Mouse (Mus musculus) v-Abl transformed pro-B cells (cell line): ENCODE data around the gene Antxr2.

ENCODE experiments used
- in situ Hi-C, 2 experiments: fragments of 400-800 bp; cut with MboI; formaldehyde crosslinking; loops; one replicate each; pipeline ENCODE4 v1.15.1; 2025; ENCODE audit not compliant: unreplicated experiment in 2 of 2

Gene Antxr2

GRCm38 (mm10) chr5:97947261-97947660 lies 83.6 kb downstream of the Antxr2 start:
- in situ Hi-C loops, result loop anchor here (10.0 kb wide), 3 partner anchors 238 to 822 kb away; partner anchors contain the start of gene Cfap299 (in 1 of the 2)

GRCm38 (mm10) chr5:97946236-97946635 lies 84.6 kb downstream of the Antxr2 start:
- in situ Hi-C loops, result loop anchor here (10.0 kb wide), 3 partner anchors 239 to 821 kb away; partner anchors contain the start of gene Cfap299 (in 1 of the 2)

DNA sequence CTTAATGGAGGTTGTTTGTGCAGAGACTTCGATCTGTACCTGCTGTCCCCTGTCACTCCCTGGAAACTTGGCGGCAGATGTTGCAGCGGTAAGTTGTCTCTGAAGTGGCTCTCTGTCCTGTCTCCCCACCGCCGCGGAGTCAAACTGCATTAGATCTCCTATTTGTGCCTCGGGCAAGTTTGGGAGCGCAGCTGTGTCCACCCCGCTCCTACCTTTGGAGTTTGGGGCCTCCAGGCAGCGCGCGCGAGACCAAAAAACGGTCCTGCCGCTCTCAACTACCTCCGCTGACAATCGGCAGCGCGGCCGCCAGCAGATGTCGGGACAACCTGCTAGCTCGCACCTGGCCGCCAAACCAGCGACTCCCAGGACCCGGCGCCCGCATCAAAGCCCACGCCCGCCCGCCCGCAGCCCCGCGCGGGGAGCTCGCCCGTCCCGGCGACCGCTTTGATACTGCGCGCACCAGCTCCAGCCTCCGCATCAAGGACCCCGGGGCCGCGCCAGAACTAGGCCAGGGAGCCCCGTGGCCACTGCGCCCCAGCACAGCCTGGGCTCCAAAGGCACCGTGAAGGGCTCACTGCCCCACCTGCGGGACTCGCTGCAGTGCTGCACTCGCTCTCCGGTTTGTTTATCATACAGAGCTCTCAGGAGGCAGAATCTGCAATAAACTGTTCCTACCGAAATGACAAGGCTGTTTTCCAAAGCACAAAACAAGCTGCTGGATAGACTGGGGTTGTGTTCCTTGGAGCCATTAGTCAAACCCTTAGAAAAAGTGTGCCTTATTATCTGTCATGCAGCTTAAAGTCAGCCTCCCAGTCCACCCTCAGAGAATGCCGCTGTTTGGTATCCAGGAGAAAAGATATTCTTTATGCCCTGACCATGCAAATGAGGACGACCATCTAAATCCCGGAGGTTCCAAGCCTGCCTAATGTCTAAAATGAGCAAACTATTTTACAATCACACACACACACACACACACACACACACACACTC lies 95.4 kb downstream of the Antxr2 start:
- in situ Hi-C loops, result no loop called here

- in situ Hi-C loops, result no loop called here
These were observed 113.2 kb downstream of the Antxr2 start for GRCm38 (mm10) chr5:97917654-97918053.

DNA sequence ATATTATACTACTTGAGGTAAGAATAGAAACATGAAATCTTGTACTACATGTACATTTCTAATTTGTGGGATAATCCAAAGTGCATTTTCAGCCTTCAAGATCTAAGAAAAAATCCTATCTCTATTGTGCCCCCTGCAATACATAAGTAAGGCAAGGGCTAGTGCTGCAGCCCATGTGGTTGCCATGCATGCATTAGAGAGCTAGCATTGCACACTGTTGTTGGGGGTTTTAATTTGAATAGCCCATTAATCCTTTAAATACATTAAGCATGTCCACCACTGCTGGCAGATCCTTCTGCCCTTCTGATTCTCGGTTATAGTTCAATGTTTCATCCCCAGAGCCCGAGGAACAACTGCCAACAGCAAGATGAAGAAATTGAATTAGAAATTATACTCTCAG lies 116.0 kb downstream of the Antxr2 start:
- in situ Hi-C loops, result no loop called here

DNA sequence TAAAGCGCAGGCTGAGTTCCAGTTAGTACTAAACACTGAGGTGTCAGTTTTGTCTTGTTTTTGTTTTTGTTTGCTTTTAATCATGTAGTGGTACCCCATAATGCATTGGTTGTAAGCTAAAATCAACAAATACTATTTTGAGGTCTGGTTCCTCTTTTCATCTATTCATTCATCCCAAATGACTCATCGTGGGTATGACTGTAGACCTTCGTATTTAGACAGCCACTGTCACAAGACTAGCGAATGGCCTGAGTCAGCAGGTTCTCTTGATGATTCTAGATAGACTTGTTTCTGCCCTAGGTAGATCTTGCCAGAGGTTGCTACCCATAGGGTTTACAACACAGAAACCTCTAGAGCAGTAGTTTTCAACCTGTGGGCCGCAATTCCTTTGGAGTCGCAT lies 116.9 kb downstream of the Antxr2 start:
- in situ Hi-C loops, result no loop called here

- in situ Hi-C loops, result no loop called here
These were observed 123.4 kb downstream of the Antxr2 start for GRCm38 (mm10) chr5:97907482-97907881.

DNA sequence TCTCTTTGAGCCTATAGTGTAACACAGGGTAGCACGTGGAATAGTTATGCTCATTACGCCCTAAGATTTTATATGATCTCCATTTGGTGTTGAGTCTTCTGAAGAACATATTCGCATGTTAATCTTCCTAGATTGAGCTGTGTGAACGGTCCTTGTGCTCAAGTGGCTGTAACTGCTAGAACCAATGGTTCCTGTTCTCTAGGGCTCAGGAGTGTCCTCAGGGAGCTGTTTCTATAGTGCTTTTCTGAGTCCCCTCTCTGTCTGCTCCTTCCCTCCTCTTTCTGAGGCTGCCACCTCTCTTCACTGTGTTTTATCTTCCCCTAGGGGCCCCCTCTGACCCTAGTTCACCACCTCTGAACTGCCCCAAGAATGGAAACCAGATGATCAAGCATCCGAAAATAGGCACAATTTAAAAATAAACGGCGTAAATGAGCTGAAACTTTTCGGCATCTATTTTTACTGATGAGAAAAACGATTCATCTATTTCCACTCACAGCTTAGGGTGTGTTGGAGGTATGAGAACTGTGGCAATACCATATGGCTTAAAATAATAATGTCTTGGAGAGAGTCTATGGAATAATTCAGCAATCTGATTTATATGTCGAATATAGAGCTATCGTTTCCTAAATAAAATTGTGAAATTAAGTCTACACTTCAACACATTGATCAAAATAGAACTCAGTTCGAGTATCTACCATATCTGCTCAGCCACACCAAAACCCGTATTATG lies 124.1 kb downstream of the Antxr2 start:
- in situ Hi-C loops, result no loop called here

GRCm38 (mm10) chr5:97905856-97906255 lies 125.0 kb downstream of the Antxr2 start:
- in situ Hi-C loops, result no loop called here

DNA sequence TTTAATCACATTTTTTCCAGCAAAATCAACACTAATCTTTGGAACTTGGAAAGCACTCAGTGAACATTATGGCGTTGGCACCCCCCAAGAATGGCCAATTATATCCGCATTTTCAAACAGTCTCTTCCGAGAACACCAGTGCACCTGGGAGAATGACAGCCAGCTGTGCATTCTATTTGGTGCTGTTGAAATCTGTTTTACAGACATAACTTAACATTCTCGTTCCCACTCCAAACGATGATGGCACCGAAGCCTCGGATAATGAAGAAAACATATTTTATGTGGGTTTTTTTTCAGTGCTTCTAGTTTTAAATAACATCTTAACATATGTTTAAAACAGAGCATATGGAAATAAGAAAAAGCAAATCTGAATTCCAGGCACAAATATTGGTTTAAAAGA lies 129.7 kb downstream of the Antxr2 start:
- in situ Hi-C loops, result no loop called here

DNA sequence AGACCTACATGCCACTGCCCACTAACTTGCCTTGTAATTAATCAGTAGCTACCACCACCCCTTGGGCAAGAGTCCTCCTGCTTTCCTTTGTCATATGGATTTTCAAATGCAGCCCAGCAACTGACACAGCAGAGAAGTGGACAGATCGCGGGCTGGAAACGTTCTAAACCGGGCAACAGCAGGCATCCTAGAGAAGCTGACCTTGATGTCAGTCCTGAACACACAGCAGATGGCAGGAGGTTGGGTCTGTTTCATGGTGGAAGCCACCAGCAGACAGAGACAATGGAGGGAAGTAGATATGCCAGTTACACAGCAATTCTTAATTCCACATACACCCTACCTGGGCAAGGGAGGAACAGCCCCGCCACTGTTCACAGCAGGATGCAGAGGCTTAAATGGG lies 131.5 kb downstream of the Antxr2 start:
- in situ Hi-C loops, result no loop called here

DNA sequence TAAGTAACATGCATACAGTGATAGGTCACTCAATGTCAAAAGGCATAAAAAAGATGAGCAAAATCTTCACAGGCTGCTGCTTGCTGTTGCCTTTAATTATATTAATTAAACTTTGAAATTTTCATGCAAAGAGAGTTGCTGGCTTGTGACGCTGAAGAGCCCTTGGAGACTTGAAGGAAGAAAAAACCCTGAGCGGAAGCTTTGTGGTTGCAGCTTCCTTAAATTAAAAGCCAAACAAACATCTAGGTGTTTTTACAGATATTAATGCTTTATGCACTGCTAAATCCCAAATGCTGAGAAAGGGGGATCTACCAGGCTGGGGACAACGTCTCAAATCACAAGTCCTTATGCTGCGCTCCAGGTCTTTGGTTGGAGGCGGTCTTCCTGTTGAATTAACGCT lies 145.4 kb downstream of the Antxr2 start:
- in situ Hi-C loops, result no loop called here

- in situ Hi-C loops, result no loop called here
These were observed 146.7 kb downstream of the Antxr2 start for GRCm38 (mm10) chr5:97884110-97884509.

- in situ Hi-C loops, result no loop called here
These were observed 149.4 kb downstream of the Antxr2 start for GRCm38 (mm10) chr5:97881421-97881820.

DNA sequence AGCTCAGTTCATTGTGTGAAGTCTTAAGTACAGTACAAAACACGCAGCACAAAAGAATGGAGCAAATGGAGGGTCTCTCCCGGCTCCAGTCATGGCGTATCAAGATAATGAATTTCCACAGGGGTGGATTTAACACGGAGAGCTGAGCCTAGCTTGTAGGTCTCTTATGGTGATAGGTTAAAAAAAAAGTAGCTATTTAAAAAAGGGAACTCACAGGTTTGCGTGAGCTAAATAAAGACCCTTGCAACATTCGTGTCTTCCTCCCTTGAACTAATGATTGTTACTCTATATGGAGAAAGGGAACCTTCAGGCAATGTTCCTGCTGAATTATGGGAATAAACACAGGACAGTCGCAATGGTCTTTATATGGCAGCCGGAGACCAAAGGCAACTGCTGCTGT lies 150.7 kb downstream of the Antxr2 start:
- in situ Hi-C loops, result no loop called here

GRCm38 (mm10) chr5:97878871-97879270 lies 152.0 kb downstream of the Antxr2 start:
- in situ Hi-C loops, result no loop called here

DNA sequence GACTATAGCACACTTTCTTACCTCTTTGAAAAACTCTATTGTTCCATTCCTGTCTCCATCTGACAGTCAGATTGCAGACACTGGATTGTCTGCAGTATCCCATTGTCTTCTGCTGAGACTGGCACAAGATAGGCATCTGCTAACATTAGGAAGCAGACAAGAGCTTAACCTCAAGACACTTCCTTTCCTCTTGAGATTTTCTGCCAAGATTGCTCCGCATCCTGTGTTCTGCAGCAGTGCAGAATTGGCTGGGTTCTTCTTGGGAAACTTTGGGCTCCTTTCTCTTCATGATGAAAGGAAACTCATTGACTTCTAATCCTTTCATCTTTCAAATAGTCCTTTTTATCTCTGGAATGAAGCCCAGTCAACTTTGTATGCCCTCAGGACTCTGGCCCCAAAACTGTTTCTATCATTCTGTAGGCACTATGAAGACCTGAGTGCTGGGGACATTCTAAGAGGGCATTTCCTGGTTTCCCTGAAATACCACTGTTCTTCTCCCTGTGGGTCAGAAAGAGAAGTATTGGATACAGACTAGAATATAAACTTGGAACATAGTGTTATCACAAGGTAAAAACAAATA lies 152.5 kb downstream of the Antxr2 start:
- in situ Hi-C loops, result no loop called here

DNA sequence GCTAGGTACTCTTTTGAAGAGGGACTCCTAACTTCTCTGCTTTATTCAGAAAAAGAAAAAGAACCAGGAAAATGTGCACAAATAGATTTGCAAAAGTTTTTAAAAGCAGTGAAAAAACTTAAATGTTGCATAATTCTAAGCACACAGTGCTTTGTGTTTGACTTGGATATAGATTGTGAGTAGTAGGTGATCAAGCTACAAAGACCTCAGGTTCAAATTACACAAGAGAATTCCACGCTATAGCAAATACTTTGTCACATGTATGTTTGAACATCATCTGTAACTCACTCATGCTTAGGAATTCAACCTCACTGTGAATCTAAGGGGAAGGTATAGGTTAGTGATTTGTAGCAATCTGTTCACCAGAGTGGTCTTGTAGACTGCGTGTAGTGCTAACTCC lies 153.9 kb downstream of the Antxr2 start:
- in situ Hi-C loops, result no loop called here

- in situ Hi-C loops, result no loop called here
These were observed 162.9 kb downstream of the Antxr2 start for GRCm38 (mm10) chr5:97867921-97868320.

DNA sequence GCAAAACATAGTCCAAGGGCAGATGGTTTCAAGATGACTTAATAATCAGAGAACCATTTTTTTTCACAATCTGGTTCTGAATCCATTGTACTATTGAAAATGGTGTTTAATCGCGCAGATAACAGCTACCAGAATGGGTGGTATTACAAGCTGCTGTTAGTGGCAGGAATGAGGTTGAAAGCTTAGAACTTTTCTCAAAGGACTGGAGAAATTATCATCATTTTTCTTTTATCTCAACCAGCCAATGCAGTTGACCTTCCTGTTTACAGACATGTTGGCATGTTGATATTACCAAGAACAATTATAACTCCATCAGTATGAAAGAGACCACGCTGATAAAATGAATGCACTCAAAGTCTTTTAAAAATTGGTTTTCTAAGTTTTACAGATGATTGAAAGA lies 163.9 kb downstream of the Antxr2 start:
- in situ Hi-C loops, result no loop called here

GRCm38 (mm10) chr5:97857101-97857500 lies 173.7 kb downstream of the Antxr2 start:
- in situ Hi-C loops, result no loop called here
